Mouse (Mus musculus) 3134 (cell line): ENCODE results near the gene Cfb.
A peak's percentile ranks its signal among the peaks of the same experiment; 100 is the strongest.
"Not testable (repeated sequence)": the region's sequence is repeated elsewhere in the genome, so short reads cannot be mapped to it uniquely, and the experiment has no call there.

Experiments used
- DNase-seq: peaks from one replicate; pipeline ENCODE4 v3.0.0-alpha.2; 2011; ENCODE audit warnings: low spot score; ENCODE audit not compliant: insufficient read length; ENCODE audit errors: extremely low read depth

The Cfb gene

GRCm38 (mm10) chr17:34862416-34863081 is at the start of gene Cfb:
Gene Cfb, minus strand, starts transcription at chr17:34862518.
- no peak for DNase-seq

- DNase-seq, result peak; percentile 58
These were observed 49.6 kb upstream of the Cfb start for GRCm38 (mm10) chr17:34911945-34912351.

- DNase-seq, result no peak
These were observed 48.7 kb upstream of the Cfb start for GRCm38 (mm10) chr17:34910982-34911381.

- DNase-seq, result no peak
These were observed 40.6 kb upstream of the Cfb start for GRCm38 (mm10) chr17:34902895-34903294.

- DNase-seq, result not testable (repeated sequence)
These were observed 39.6 kb upstream of the Cfb start for GRCm38 (mm10) chr17:34901948-34902347.

- DNase-seq, result not testable (repeated sequence)
These were observed 38.5 kb upstream of the Cfb start for GRCm38 (mm10) chr17:34900826-34901225.

GRCm38 (mm10) chr17:34899890-34900243 is 37.5 kb upstream of the Cfb start:
- DNase-seq, result no peak

- peak; percentile 70 for DNase-seq
These were observed 37.0 kb upstream of the Cfb start for GRCm38 (mm10) chr17:34899053-34899889.

- DNase-seq, result no peak
These were observed 36.4 kb upstream of the Cfb start for GRCm38 (mm10) chr17:34898706-34899052.

- peak; percentile 87 for DNase-seq
These were observed 35.9 kb upstream of the Cfb start, which contains the start of the genes C2 and Ehmt2 for GRCm38 (mm10) chr17:34898160-34898586. Gene C2, minus strand, starts transcription at chr17:34898265. Gene Ehmt2, plus strand, starts transcription at chr17:34898469.

GRCm38 (mm10) chr17:34897373-34898159 is 35.2 kb upstream of the Cfb start:
- no peak for DNase-seq

GRCm38 (mm10) chr17:34896366-34896765 is 34.0 kb upstream of the Cfb start:
- no peak for DNase-seq

GRCm38 (mm10) chr17:34895724-34896123 is 33.4 kb upstream of the Cfb start:
- no peak for DNase-seq

GRCm38 (mm10) chr17:34894801-34895530 is 32.6 kb upstream of the Cfb start:
- DNase-seq, result peak; percentile 61

- DNase-seq, result peak; percentile 95
These were observed 31.8 kb upstream of the Cfb start for GRCm38 (mm10) chr17:34894074-34894597.

GRCm38 (mm10) chr17:34893072-34893824 is 30.9 kb upstream of the Cfb start:
- no peak for DNase-seq

GRCm38 (mm10) chr17:34891377-34891776 is 29.1 kb upstream of the Cfb start:
- no peak for DNase-seq

GRCm38 (mm10) chr17:34890074-34890743 is 27.9 kb upstream of the Cfb start:
- DNase-seq, result no peak

GRCm38 (mm10) chr17:34887942-34888341 is 25.6 kb upstream of the Cfb start:
- DNase-seq, result no peak
